Mouse (Mus musculus): ENCODE measurements around the gene Hoxd12.

GRCm38 (mm10) chr2:74654743-74655419 lies 19.9 kb upstream of the Hoxd12 start:
- no peak for TF ChIP-seq CTCF (conservative IDR thresholded peaks at IDR 0.05; ENCODE audit: insufficient read depth, insufficient read length, low read depth, low read length)
- no peak for TF ChIP-seq POLR2A (IDR thresholded peaks at IDR 0.05; ENCODE audit: low read depth, low read length)
